Mouse (Mus musculus): ENCODE measurements around the gene Slc6a3.

The Slc6a3 gene

GRCm38 (mm10) chr13:73591488-73591887 is 54.9 kb downstream of the Slc6a3 start:
- no peak for DNase-seq (ENCODE audit: inconsistent ontology term)

- no peak for DNase-seq (ENCODE audit: inconsistent ontology term)
Measured at GRCm38 (mm10) chr13:73592546-73592945, 56.0 kb downstream of the Slc6a3 start.

- no peak for DNase-seq (ENCODE audit: inconsistent ontology term)
Measured at GRCm38 (mm10) chr13:73596276-73596675, 59.7 kb downstream of the Slc6a3 start.

GRCm38 (mm10) chr13:73600217-73600616 is 63.7 kb downstream of the Slc6a3 start:
- DNase-seq (ENCODE audit: inconsistent ontology term): no peak

DNA sequence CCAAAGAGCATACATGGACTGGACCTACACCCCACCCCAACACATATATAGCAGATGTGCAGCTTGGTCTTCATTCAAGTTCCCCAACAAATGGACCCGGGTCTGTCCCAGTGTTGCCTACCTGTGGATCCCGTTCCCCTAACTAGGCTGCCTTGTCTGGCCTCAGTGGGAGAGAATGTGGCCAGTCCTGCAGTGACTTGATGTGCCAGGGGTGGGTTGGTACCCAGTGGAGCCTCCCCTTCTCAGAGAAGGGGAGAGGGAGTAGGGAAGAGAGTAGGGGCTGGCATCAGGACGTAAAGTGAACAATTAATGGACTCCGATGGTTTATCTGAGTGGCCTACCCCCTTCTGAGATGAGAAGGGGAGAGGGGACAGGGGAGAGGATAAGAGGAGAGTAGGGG is 66.5 kb downstream of the Slc6a3 start:
- DNase-seq (ENCODE audit: inconsistent ontology term): no peak

DNA sequence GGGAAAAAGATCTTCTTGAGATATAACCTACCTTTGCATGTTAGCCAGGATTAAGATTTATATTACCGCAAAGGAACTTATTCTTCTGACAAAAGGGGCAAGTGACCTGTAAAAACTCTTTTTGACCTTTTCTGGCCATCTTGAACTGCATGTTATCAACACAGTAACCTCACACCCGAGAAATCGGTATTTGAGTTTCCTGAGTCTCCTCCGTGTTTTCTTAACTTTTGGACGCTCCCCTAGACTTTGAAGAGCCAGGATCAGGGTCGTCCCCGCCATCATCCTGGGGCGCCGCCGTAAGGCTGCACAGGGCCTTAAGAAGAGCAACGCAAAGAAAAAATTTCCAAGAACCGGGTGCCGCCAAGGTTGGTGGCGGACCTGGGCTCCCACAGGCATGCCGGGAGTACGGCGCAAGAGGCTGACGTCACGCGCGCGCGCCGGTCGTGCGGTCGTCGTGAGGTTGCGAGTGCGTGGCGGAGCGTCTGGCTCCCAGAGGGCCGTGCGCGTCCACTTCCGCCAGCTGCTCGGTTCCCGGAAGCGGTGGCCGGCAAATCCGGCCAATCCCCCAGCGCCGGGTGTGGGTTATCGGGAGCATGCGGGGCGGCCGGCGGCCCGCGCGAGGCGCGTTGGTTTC is 67.1 kb downstream of the Slc6a3 start, which contains the start of gene Clptm1l:
Clptm1l (plus strand) TSS at position 485 of the 634 bp plus-strand sequence.
- peak; percentile 97 for DNase-seq (ENCODE audit: inconsistent ontology term)

GRCm38 (mm10) chr13:73604156-73604957 is 67.8 kb downstream of the Slc6a3 start:
- peak; percentile 33 for DNase-seq (ENCODE audit: inconsistent ontology term)

DNA sequence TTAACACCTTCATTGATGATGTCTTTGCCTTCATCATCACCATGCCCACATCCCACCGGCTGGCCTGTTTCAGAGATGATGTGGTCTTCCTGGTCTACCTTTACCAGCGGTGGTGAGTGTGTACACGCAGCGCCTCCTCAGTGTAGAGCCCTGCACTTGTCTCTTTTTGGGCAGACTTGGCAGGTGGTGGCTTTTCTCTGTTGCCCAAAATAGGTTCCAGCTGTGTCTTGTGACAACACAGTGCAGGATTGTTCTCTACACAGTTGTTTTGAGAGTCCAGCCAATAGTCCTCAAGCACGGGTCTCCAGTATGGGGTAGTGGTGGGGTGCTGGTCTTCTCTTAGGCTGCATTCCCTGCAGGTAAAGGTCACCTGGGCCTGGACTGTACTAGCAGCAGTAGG is 81.9 kb downstream of the Slc6a3 start:
- DNase-seq (ENCODE audit: inconsistent ontology term): no peak

GRCm38 (mm10) chr13:73620637-73621036 is 84.1 kb downstream of the Slc6a3 start:
- no peak for DNase-seq (ENCODE audit: inconsistent ontology term)

DNA sequence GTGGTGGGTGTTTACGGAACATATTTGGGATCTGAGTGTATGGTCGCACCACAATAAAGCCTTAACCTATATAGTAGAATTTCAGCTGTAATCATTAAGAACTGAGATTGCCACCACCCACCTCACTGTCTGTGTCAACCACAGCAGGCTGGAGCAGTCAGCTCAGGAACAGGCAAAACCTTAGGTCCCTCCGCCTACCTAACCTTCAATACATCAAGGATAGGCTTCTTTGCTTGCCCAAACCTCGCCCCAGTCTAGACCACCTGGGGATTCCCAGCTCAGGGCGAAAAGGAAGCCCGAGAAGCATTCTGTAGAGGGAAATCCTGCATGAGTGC is 89.8 kb downstream of the Slc6a3 start:
- DNase-seq (ENCODE audit: inconsistent ontology term): no peak

DNA sequence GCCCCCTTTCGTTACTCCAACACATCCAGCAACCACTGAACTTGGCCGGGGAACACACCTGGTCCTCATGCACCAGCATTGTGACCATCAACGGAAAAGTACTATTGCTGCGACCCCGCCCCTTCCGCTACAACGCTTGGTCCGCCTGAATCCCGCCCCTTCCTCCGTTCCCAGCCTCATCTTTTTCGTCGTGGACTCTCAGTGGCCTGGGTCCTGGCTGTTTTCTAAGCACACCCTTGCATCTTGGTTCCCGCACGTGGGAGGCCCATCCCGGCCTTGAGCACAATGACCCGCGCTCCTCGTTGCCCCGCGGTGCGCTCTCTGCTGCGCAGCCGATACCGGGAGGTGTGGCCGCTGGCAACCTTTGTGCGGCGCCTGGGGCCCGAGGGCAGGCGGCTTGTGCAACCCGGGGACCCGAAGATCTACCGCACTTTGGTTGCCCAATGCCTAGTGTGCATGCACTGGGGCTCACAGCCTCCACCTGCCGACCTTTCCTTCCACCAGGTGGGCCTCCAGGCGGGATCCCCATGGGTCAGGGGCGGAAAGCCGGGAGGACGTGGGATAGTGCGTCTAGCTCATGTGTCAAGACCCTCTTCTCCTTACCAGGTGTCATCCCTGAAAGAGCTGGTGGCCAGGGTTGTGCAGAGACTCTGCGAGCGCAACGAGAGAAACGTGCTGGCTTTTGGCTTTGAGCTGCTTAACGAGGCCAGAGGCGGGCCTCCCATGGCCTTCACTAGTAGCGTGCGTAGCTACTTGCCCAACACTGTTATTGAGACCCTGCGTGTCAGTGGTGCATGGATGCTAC is 90.4 kb downstream of the Slc6a3 start, which contains the start of gene Tert:
Tert (plus strand) TSS at position 167 of the 805 bp plus-strand sequence.
- DNase-seq (ENCODE audit: inconsistent ontology term): peak; percentile 40

Measured in Muller cell, postnatal 12 days (primary cell).